Mouse (Mus musculus): Measurements from ENCODE around the gene Ralgapa1. TPM values are rescaled to one million over a fixed set of nuclear protein-coding genes. Genes with fewer than 3 reads are reported as not detected.

Gene Ralgapa1
- polyA plus RNA-seq, 1 experiment from 2014 or later: 23.9 TPM

DNA sequence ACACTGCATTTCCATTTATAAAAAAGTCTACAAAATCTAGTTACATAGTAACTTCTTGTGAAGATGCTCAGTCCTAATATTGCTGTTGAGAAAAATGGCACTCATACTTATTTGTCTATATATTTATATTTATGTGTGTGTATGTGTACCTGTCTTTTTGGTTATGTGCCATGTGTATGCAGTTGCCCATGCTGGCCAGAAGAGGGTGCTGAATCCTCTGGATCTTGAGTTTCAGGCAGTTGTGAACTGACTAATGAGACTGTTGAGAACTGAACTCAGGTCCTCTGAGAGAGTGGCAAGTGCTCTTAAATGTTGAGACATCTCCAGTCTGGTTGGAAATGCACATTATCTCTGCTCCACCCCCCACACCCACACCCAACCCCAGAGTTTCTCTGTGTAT is 247.9 kb downstream of the Ralgapa1 start:
- H3K9ac ChIP-seq: no peak overlapping the region
- H3K4me1 ChIP-seq (replicated peaks): no peaks in the 10 kb centered on the region
- H3K4me3 ChIP-seq: no peak overlapping the region
- no peaks in the 10 kb centered on the region for H3K36me3 ChIP-seq
- no peak overlapping the region for H3K4me2 ChIP-seq
- no peak overlapping the region for H3K27ac ChIP-seq (replicated peaks)
- ATAC-seq (ENCODE audit: low FRiP score, low read depth): no peak
- H3K27me3 ChIP-seq: no peaks in the 10 kb centered on the region
- no peaks in the 10 kb centered on the region for H3K9me3 ChIP-seq

DNA sequence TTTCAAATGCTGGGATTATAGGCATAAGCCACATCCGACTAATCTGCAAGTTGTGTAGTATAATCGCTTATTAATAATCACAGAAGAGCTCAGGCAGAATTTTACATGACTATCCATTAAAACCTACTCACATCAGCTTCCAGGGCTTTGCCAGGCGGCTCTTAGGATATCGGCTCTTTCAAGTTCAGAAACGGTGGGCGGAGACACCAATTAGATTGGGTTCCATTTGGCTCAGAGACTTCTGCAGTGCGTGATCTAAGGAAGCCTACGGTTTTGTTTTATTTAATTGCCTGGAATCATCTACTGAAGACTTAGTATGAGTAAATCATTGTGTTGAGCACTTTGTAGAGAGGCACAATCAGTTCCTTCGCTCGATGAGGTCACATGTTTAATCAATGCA is 249.3 kb downstream of the Ralgapa1 start:
- H3K4me3 ChIP-seq: no peak overlapping the region
- H3K36me3 ChIP-seq: no peaks in the 10 kb centered on the region
- H3K4me2 ChIP-seq: no peak overlapping the region
- no peak overlapping the region for H3K9ac ChIP-seq
- WGBS: 90% methylated on average over 10 of the region's 10 CpGs
- no peaks in the 10 kb centered on the region for H3K4me1 ChIP-seq (replicated peaks)
- ATAC-seq (ENCODE audit: low FRiP score, low read depth): no peak
- no peaks in the 10 kb centered on the region for H3K9me3 ChIP-seq
- H3K27ac ChIP-seq (replicated peaks): no peak overlapping the region
- H3K27me3 ChIP-seq: no peaks in the 10 kb centered on the region

DNA sequence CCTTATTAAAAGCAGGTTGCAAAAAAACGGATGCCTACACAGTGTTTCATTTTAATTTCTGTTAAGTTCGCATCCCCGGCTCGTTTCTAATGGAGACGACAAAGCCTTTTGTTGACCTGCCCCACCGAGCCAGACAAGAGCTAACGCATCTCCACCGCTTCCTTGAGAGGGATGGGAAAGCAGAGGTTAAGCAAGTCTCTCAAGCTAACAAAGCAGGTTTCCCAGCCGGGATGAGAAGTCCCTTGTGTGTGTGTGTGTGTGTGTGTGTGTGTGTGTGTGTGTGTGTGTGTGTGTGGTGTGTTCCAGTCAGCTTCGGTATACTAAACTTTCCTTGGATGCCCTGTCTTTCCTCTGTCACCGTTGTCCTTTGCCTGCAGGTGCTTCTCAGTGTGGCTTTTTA is 249.8 kb downstream of the Ralgapa1 start:
- no peaks in the 10 kb centered on the region for H3K4me1 ChIP-seq (replicated peaks)
- no peak overlapping the region for H3K27ac ChIP-seq (replicated peaks)
- H3K4me2 ChIP-seq: no peak overlapping the region
- H3K27me3 ChIP-seq: no peaks in the 10 kb centered on the region
- no peak overlapping the region for H3K4me3 ChIP-seq
- no peak for ATAC-seq (ENCODE audit: low FRiP score, low read depth)
- 74% methylated on average over 11 of the region's 11 CpGs for WGBS
- H3K36me3 ChIP-seq: no peaks in the 10 kb centered on the region
- no peak overlapping the region for H3K9ac ChIP-seq
- no peaks in the 10 kb centered on the region for H3K9me3 ChIP-seq

DNA sequence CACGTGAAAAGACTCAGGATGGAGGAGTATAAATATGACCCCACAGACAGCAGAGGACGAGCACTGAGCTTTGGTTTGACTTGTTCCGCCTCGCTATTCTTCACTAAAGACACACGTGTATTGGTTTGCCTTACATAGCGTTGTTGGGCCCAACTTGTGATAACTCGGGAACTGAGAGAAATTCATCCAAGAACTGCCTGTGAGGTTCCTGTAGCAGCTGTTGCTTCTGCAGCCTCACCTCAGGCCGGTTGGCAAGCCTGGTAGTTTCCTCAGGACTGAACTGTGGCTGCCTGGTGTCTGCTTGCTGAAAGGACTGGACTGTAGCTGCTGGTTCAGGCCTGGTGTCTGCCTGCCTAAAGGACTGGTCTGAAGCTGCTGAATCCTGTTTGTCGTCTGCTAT is 250.3 kb downstream of the Ralgapa1 start:
- ATAC-seq (ENCODE audit: low FRiP score, low read depth): no peak
- no peaks in the 10 kb centered on the region for H3K4me1 ChIP-seq (replicated peaks)
- no peak overlapping the region for H3K4me3 ChIP-seq
- no peak overlapping the region for H3K9ac ChIP-seq
- H3K4me2 ChIP-seq: no peak overlapping the region
- no peaks in the 10 kb centered on the region for H3K36me3 ChIP-seq
- WGBS: 93% methylated on average over 9 of the region's 9 CpGs
- no peak overlapping the region for H3K27ac ChIP-seq (replicated peaks)
- H3K27me3 ChIP-seq: no peaks in the 10 kb centered on the region
- H3K9me3 ChIP-seq: no peaks in the 10 kb centered on the region

DNA sequence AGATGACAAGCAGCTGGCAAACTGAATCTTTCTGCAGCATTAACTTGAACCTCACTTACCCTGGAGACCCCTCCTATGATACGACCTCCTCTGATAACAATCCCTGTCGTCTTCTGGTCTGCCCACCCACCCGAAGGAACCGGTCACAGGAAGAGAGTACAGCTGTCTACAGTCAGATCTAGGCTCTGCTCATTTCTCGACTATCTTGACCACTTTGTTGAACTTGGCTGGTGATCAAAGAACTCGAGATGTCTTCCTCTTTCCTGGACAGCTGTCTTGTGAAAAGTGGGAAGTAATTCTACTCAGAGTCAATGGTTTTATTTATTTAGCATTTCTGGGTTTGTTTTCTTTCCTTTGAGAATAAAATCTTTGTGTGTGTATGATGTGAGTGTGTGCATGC is 251.3 kb downstream of the Ralgapa1 start:
- 83% methylated on average over 6 of the region's 6 CpGs for WGBS
- H3K9me3 ChIP-seq: no peaks in the 10 kb centered on the region
- H3K27ac ChIP-seq (replicated peaks): no peak overlapping the region
- no peaks in the 10 kb centered on the region for H3K27me3 ChIP-seq
- no peaks in the 10 kb centered on the region for H3K4me1 ChIP-seq (replicated peaks)
- no peaks in the 10 kb centered on the region for H3K36me3 ChIP-seq
- no peak overlapping the region for H3K4me3 ChIP-seq
- H3K4me2 ChIP-seq: no peak overlapping the region
- no peak overlapping the region for H3K9ac ChIP-seq
- no peak for ATAC-seq (ENCODE audit: low FRiP score, low read depth)

DNA sequence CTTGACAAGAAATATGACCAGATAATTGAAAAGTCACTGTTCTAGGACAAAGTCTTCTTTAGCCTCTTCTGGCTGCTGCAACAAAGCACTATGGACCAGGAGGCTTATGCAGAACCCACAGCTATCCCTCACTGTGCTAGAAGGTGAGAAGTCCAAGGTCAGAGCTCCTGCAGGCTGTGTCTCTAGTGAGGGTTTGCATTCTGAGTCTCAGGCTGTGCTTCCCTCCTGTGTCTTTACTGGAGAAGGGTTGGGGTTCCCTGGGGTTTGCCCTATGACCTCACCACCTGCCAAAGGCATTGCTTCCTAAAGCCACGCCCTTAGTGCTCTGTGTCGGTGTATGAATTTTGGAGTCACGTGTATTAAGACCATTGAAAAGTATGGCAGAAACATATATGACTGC is 252.5 kb downstream of the Ralgapa1 start:
- H3K4me3 ChIP-seq: no peak overlapping the region
- no peaks in the 10 kb centered on the region for H3K36me3 ChIP-seq
- WGBS: 74% methylated on average over 3 of the region's 3 CpGs
- H3K9me3 ChIP-seq: no peaks in the 10 kb centered on the region
- ATAC-seq (ENCODE audit: low FRiP score, low read depth): no peak
- H3K27me3 ChIP-seq: no peaks in the 10 kb centered on the region
- H3K4me2 ChIP-seq: no peak overlapping the region
- H3K4me1 ChIP-seq (replicated peaks): no peaks in the 10 kb centered on the region
- H3K27ac ChIP-seq (replicated peaks): no peak overlapping the region
- no peak overlapping the region for H3K9ac ChIP-seq

DNA sequence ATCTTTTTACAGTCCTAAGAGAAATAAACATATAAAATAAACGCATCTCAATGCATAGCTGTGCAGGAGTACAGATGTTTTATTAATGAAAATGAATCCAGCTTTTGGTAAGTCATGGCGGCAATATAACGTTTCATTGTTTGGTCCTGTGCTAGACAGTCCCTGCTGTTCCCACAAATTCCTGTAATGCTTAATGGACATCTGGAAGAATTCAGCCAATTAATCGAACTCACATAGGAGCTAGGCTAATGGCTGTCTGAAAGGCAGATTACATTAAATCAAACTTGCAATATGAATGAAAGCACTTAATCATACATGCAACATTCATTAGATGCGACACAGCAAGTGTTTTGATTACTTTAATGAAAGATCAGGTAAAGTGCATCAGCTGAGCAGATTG is 254.1 kb downstream of the Ralgapa1 start:
- WGBS: 71% methylated on average over 5 of the region's 5 CpGs
- ATAC-seq (ENCODE audit: low FRiP score, low read depth): no peak
- no peak overlapping the region for H3K9ac ChIP-seq

DNA sequence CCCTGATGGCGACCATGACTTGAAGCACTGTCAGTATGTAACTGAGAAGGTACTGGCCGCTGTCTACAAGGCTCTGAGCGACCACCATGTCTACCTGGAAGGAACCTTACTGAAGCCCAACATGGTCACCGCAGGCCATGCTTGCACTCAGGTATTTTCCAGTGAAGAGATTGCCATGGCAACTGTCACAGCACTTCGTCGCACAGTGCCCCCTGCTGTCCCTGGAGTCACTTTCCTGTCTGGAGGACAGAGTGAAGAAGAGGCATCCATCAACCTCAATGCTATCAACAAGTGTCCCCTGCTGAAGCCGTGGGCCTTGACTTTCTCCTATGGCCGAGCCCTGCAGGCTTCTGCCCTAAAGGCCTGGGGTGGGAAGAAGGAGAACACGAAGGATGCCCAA is 255.1 kb downstream of the Ralgapa1 start:
- no peak for ATAC-seq (ENCODE audit: low FRiP score, low read depth)
- Histone ChIP-seq H3K27me3 (no peaks in the 10 kb centered on the region), H3K9me3 (no peaks in the 10 kb centered on the region), H3K4me1 (replicated peaks) (no peaks in the 10 kb centered on the region), H3K27ac (replicated peaks) (no peak overlapping the region), H3K4me3 (no peak overlapping the region), H3K36me3 (no peaks in the 10 kb centered on the region), H3K4me2 (no peak overlapping the region), H3K9ac (no peak overlapping the region)
- WGBS: 82% methylated on average over 9 of the region's 9 CpGs

More for the DNA sequence above, 254.1 kb downstream of the Ralgapa1 start:
- Histone ChIP-seq H3K4me1 (replicated peaks) (no peaks in the 10 kb centered on the region), H3K27ac (replicated peaks) (no peak overlapping the region), H3K4me3 (no peak overlapping the region), H3K36me3 (no peaks in the 10 kb centered on the region), H3K27me3 (no peaks in the 10 kb centered on the region), H3K9me3 (no peaks in the 10 kb centered on the region), H3K4me2 (no peak overlapping the region)

DNA sequence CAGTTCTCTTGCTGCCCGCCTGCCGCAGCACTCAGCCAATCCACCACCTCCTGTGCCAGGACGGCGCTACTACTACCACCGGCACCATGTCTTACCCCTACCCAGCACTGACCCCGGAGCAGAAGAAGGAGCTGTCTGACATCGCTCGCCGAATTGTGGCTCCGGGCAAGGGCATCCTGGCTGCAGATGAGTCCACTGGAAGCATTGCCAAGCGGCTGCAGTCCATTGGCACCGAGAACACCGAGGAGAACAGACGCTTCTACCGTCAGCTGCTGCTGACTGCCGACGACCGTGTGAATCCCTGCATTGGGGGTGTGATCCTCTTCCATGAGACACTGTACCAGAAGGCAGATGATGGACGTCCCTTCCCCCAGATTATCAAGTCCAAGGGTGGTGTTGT is 255.8 kb downstream of the Ralgapa1 start, which contains the start of gene Aldoart2:
Gene Aldoart2, plus strand, starts transcription at position 34 of the 400 bp plus-strand sequence.
- no peaks in the 10 kb centered on the region for H3K36me3 ChIP-seq
- no peak within 1 kb of the TSS for H3K9ac ChIP-seq
- no peak for ATAC-seq (ENCODE audit: low FRiP score, low read depth)
- H3K4me3 ChIP-seq: no peak within 1 kb of the TSS
- WGBS: 95% methylated on average over 19 of the region's 19 CpGs
- no peaks in the 10 kb centered on the region for H3K27me3 ChIP-seq
- H3K9me3 ChIP-seq: no peaks in the 10 kb centered on the region
- H3K4me2 ChIP-seq: no peak within 1 kb of the TSS
- H3K27ac ChIP-seq (replicated peaks): no peak within 1 kb of the TSS
- no peaks in the 10 kb centered on the region for H3K4me1 ChIP-seq (replicated peaks)

DNA sequence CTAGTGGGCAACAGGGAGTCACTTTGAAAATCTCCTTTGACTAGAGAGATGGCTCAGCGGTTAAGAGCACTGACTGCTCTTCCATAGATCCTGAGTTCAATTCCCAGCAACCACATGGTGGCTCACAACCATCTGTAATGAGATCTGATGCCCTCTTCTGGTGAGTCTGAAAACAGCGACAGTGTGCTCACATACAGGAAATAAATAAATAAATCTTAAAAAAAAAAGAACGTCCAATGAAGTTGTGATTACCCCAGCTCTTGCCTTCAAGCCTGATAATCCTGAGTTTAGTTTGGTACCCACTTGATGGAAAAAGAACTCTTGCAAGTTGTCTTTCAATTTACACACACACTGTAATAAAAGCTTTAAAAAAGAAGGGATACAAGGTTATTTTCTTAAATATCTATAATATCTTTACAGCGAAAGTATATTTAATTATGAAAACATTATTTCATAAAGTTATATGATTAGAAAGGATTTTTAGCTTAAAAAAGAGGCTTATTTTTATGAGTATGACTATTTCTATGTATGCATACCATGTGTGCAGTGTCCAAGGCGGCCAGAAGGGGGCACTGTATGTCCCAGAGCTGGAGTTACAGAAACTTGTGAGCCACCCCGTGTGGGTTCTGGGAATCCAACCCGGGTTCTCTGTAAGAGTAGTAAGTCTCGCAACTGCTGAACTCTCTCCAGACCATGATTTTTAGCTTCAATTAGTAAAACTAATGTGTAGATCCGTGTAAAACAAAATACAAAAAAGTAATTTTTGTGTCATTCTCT is 256.6 kb downstream of the Ralgapa1 start:
- Histone ChIP-seq H3K27me3 (peaks cover 3% of the 10 kb centered on the region; the same call in 1 of the 2 replicates), H3K4me2 (no peak overlapping the region), H3K9me3 (no peaks in the 10 kb centered on the region), H3K27ac (replicated peaks) (no peak overlapping the region), H3K36me3 (no peaks in the 10 kb centered on the region), H3K9ac (no peak overlapping the region), H3K4me1 (replicated peaks) (no peaks in the 10 kb centered on the region), H3K4me3 (no peak overlapping the region)
- ATAC-seq (ENCODE audit: low FRiP score, low read depth): no peak
- 88% methylated on average over 9 of the region's 9 CpGs for WGBS

DNA sequence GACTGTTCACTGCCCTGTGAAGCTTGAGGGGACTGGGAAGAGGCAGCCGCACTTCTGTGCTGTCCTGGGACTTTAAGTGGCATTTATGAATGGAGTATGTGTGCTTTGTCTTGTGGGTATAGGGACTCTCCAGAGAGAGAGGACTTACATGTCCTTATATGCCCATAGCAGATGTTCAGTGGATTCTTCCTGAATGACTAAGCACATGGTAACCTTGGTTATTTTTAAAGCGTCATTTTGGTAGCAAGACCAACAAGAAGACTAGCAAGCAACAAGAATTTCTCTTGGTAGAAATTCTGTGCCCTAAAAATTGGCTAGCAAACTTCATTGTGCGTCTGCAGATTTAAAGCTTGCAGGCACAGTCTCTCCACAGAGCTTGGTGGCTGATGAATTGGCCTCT is 257.2 kb downstream of the Ralgapa1 start:
- H3K27ac ChIP-seq (replicated peaks): no peak overlapping the region
- WGBS: 91% methylated on average over 3 of the region's 3 CpGs

DNA sequence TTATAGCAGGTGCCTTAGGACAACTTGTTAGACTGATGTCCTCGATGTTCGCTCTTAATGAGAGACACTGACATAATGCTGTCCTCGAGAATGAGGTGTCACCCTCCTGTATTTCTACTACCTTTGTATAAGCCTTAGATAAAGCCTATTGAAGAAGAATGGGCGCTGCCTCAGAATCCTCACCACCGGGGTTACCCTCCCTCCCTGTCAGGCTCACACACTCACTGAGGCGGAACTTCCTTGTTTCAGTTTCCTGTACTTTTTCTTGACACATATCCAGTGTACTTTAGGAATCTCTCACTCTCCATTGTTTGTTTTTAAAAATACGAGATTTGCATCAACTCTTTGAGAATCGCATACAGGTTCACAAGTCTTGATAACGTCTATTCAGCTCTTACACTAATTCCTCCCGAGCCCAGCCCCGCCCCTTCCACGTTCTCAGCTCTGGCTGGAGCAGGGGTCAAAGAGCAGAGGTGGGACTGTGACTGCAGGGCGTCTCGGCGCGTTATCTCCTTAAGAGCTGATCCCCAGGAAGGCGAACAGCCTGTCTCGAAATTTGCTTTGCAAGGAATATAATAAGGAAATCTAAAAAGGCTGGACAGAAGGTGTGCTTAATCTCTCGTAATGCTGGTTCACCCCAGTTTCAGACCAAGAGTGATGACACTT is 260.8 kb downstream of the Ralgapa1 start:
- Histone ChIP-seq H3K9me3 (no peaks in the 10 kb centered on the region), H3K4me1 (replicated peaks) (no peaks in the 10 kb centered on the region), H3K4me3 (peak overlapping the region; percentile 28), H3K9ac (no peak overlapping the region), H3K27ac (replicated peaks) (no peak overlapping the region), H3K4me2 (peak overlapping the region; percentile 55), H3K36me3 (no peaks in the 10 kb centered on the region), H3K27me3 (peaks cover 4% of the 10 kb centered on the region; the same call in 1 of the 2 replicates)
- no peak for ATAC-seq (ENCODE audit: low FRiP score, low read depth)
- WGBS: 11% methylated on average over 19 of the region's 19 CpGs

More for the DNA sequence above, 257.2 kb downstream of the Ralgapa1 start:
- H3K9ac ChIP-seq: no peak overlapping the region
- H3K27me3 ChIP-seq: peaks cover 4% of the 10 kb centered on the region; the same call in 1 of the 2 replicates
- no peak overlapping the region for H3K4me2 ChIP-seq
- H3K4me1 ChIP-seq (replicated peaks): no peaks in the 10 kb centered on the region
- no peak overlapping the region for H3K4me3 ChIP-seq
- no peaks in the 10 kb centered on the region for H3K36me3 ChIP-seq
- no peaks in the 10 kb centered on the region for H3K9me3 ChIP-seq
- no peak for ATAC-seq (ENCODE audit: low FRiP score, low read depth)

All from hindbrain, embryonic 15.5 days (tissue).